Mouse (Mus musculus): ENCODE measurements around the gene Slc35a3.

Slc35a3 gene

DNA sequence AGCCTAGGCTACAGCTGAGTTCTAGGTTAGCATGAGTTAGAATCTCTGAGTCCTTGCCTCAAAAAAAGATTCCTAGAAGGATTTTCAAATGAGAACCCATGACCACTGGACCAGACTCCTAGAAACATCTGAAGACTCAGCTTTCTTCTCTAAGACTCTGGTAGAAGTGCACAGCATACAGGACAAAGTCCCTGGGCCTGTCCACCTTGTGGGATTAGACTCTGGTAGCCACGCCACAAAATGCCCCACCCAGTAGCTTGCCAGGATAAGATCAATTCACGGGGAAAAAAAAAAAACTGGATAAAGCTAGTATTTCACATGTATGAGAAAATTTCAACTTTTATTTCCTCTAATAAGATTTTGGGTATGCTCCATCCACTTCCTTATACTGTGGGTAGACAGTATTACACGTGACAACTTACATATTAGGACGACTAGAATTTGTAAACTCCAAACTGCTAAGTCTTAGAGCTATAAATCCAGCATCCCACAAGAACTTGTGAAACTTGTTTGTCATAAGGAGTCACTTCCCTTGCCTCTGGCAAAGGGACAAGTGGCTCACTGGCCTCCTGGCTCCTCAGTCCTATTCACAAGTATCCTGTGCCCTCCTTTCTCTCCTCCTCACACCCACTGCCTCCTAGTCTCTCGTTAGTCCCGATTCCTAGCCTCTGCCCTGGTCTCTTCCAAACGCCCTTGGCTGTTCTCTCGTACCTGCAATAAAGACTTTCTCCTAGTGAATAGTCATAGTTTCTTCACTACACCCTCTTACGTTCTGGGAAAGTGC is 74.7 kb downstream of the Slc35a3 start:
- DNase-seq = no peak

DNA sequence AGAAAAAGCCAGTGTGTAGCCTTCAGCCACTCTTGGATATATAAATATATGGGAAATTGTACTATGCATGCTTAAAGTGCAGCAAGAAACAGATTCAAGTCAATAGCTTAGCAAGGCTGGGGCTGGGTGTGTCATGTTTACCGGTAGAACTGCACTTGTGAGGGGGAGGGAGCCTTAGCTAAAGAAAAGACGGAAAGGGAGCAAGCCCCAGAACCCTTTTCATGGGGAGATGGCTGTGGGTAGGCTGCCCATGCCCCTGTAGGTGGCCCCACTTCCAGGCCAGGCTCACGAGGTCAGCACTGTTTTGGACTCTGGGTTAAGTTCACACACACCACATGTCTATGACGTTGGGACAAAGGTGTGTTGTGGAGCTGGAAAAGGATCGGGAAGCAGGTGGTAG is 76.8 kb downstream of the Slc35a3 start:
- DNase-seq = no peak

DNA sequence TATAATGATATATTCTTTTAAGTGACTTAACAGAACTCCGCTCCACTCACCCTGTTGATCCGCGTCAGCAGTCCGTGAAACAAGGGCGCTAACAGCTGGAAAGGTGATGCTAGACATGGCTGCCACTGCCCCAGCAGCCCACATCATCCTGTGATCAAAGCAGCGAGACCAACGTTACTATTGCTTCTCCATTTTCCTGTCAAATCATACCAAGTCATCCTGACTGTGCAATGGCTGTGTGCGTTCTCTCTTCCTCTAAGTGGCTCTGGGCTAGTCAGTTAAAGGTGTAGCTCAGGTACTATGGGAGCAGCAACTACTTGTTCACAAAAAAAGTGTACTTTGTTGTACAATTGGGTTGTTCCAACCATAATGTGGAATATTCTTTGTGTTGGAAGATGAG is 77.8 kb downstream of the Slc35a3 start:
- no peak for DNase-seq

DNA sequence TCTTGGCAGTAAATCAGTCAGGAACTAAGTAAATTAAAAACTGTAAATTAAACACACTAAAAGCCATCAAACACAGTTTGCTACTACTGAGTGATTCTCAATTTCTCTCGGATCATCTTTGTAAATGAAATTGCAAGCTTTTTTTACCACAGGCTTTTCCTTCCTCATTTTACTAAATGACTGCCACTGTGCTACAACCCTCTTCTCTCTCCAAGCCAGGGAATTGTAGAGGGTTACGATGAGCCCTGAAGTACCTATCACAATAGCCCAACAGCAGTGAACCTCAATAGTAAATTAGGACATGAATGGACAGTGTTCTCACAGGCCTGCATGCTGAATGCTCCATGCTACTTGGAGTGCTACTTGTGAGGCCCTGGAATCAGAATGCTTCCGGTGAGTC is 78.5 kb downstream of the Slc35a3 start:
- no peak for DNase-seq

DNA sequence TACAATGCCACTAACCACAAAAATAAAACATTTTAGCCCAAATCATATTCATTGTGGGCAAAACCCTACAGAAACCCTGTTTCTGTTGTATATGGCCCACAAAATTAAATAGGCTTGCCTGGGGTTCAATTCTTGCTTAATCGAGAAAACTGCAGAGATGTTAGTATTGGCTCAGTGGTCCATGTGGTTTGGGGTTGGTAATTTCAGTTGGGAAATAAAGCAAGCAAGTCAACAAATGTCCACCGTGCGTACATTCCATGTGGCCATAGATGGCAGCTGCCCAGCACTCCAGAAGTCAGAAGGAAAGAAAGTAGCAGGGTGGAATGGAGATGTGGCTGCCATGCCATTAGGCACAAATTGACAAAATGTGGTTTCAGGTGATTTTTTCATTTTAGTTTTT is 79.7 kb downstream of the Slc35a3 start:
- DNase-seq = no peak

DNA sequence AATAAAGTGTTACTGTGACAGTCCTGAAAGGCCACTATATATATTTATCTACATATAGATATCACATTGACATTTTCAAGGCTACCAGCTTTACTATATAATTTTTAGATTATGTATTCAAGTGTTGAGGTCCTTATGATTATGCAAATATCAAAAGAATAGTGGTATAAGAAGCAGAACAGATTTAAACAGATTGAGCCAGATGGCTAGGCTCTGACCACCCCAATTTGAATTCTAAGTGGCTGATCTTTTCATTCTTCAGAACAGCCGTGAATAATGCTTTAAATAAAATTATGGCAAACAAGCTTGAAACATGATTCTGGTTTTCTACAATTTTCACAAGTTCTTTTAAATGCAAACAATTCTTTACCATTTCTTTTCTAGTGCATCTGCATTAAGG is 81.2 kb downstream of the Slc35a3 start:
- DNase-seq = no peak

DNA sequence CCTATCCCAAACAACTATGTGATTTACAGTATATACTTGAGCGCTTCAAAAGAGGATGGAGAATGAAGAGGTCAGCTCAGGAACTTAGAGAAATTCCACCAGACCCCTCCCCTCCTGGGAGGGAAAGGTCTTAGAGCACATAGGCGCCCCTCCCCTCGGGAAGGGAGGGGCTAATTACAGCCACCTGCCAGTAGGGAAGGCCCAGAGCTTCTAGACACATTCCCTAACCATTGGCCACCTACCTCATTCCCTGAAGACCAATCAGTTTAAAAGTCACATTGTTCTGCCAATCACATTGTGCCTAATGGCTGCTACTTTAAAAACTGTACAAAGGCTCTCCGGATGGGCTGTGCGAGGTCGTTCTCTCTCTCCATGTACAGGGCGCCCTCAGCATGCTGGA is 90.0 kb downstream of the Slc35a3 start:
- no peak for DNase-seq

DNA sequence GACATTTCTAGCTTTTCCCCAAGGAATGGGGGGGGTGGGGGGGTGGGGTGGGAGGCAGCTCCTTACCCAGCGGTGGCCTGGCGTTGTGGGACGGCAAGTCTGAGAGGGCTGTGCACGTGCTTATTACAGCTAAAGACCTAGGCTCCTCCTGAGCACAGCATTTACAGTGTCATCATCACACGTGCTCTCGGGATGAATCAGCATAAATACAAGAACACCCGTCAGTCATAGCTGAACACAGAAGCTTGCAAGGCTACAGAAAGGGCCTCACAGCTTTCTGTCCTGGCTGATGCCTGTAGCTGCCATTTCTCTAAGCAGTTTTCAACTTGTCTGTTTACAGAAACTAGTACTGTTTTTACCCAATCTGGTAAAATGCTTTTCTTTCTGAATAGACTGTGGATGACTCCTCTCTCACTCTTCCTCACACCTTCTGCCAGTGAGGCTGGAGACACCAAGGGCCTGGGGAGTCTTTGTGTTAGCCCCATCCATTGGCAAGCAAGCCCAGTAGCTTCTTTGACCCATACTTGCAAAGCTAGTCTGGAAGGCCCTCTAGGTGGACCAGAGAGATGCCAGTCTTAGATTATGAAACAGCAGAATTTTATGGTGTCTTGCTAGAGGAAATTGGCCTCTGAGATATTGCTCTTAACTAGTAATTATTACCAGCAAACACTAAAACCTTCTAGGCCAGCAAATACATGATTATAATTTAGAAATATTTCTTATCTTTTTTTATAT is 91.8 kb downstream of the Slc35a3 start:
- DNase-seq = no peak
